Comparison of ENCODE assay signal across 8 mouse cellular contexts in the genomic region with DNA sequence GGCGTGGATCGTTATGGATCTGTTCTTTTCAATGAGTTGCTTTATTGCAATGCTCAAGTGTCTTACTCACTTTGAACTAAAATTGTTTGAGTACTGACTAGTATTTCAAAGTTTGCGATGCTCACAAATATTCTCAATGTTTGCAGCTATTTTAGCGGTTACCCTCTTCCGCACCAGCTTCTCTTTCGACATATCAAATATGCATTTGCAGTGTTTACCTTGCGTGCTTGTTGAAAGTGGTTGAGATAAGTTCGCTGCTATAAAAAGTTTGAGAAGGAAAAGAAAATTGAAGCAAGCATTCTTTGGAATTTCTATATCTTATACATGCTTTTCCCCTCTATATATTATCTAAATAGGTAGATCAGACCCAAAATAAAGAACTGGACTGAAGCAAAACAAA.
DNase-seq lines count a peak whose midpoint lies in the region; ATAC-seq and TF ChIP-seq lines count a peak whose summit lies in the region.

No protein-coding gene starts in this region.

- DNase-seq in left cerebral cortex, adult 2 months (ENCODE audit: extremely low spot score in 1 of 2, low spot score in 2 of 2), result no peak
- DNase-seq in left cerebral cortex, postnatal 25 days (ENCODE audit: low spot score in 2 of 2), result no peak
- no peak for DNase-seq in gastrocnemius, adult 2 months
- no peak for DNase-seq in left cerebral cortex, adult 8-10 months (ENCODE audit: low spot score in 2 of 2)

- H3K9me3 ChIP-seq in forebrain, embryonic 13.5 days (replicated peaks), result no peaks in the 10 kb centered on the region
- no peaks in the 10 kb centered on the region for H3K9me3 ChIP-seq in intestine, embryonic 16.5 days (ENCODE audit: control insufficient read depth, low read length)
- no peaks in the 10 kb centered on the region for H3K9me3 ChIP-seq in neural tube, embryonic 14.5 days (ENCODE audit: control insufficient read depth, low read length)

- H3K36me3 ChIP-seq in forebrain, embryonic 13.5 days (ENCODE audit: poor library complexity, severe bottlenecking), result no peaks in the 10 kb centered on the region
- no peaks in the 10 kb centered on the region for H3K36me3 ChIP-seq in intestine, embryonic 16.5 days (ENCODE audit: control insufficient read depth, insufficient read depth, low read length)
- H3K36me3 ChIP-seq in neural tube, embryonic 14.5 days (ENCODE audit: control insufficient read depth, insufficient read depth, low read length), result no peaks in the 10 kb centered on the region

- peak overlapping the region; percentile 41 for H3K4me3 ChIP-seq in left cerebral cortex, adult 2 months
- peak overlapping the region; percentile 37 for H3K4me3 ChIP-seq in forebrain, embryonic 13.5 days
- peak overlapping the region; percentile 25 for H3K4me3 ChIP-seq in intestine, embryonic 16.5 days (ENCODE audit: low read length)
- peak overlapping the region; percentile 35 for H3K4me3 ChIP-seq in neural tube, embryonic 14.5 days (ENCODE audit: low read depth, low read length)
- no peak overlapping the region for H3K4me3 ChIP-seq in gastrocnemius, adult 2 months

- ATAC-seq in forebrain, embryonic 13.5 days, result no peak
- ATAC-seq in intestine, embryonic 16.5 days, result no peak
- no peak for ATAC-seq in neural tube, embryonic 14.5 days (ENCODE audit: low read depth)
- no peak for ATAC-seq in activated CD4-positive, CD25-positive, alpha-beta regulatory T cell, adult 4 months

- H3K27me3 ChIP-seq in forebrain, embryonic 13.5 days, result no peaks in the 10 kb centered on the region
- no peaks in the 10 kb centered on the region for H3K27me3 ChIP-seq in intestine, embryonic 16.5 days (replicated peaks; ENCODE audit: control insufficient read depth, insufficient read depth, low read length)
- H3K27me3 ChIP-seq in neural tube, embryonic 14.5 days (ENCODE audit: control insufficient read depth, insufficient read depth, low read length), result no peaks in the 10 kb centered on the region

- no peak overlapping the region for H3K27ac ChIP-seq in left cerebral cortex, adult 2 months
- no peak overlapping the region for H3K27ac ChIP-seq in forebrain, embryonic 13.5 days
- H3K27ac ChIP-seq in intestine, embryonic 16.5 days (ENCODE audit: low read length), result no peak overlapping the region
- no peak overlapping the region for H3K27ac ChIP-seq in neural tube, embryonic 14.5 days (ENCODE audit: low read depth, low read length)
- H3K27ac ChIP-seq in gastrocnemius, adult 2 months, result no peak overlapping the region

- 0 out of 2 replicates have a peak, but pooled peaks cover 3% of the 10 kb centered on the region for H3K4me1 ChIP-seq in forebrain, embryonic 13.5 days
- H3K4me1 ChIP-seq in intestine, embryonic 16.5 days (ENCODE audit: control insufficient read depth, insufficient read depth, low read length), result no peaks in the 10 kb centered on the region
- no peaks in the 10 kb centered on the region for H3K4me1 ChIP-seq in neural tube, embryonic 14.5 days (ENCODE audit: control insufficient read depth, insufficient read depth, low read length)

- WGBS in forebrain, embryonic 13.5 days, result 65% methylated on average over 8 of the region's 8 CpGs
- 51% methylated on average over 8 of the region's 8 CpGs for WGBS in intestine, embryonic 16.5 days
- WGBS in neural tube, embryonic 14.5 days, result 70% methylated on average over 8 of the region's 8 CpGs

- TF ChIP-seq CTCF in left cerebral cortex, adult 2 months (IDR thresholded peaks at IDR 0.05), result no peak
- no peak for TF ChIP-seq CTCF in gastrocnemius, adult 2 months (IDR thresholded peaks at IDR 0.05)

- peak overlapping the region; percentile 62 for H3K4me2 ChIP-seq in forebrain, embryonic 13.5 days
- peak overlapping the region; percentile 56 for H3K4me2 ChIP-seq in intestine, embryonic 16.5 days (ENCODE audit: low read depth, low read length)
- H3K4me2 ChIP-seq in neural tube, embryonic 14.5 days (ENCODE audit: low read depth, low read length), result peak overlapping the region; percentile 71

- intact Hi-C loops in left cerebral cortex, adult 2 months (cut with DNase I), result no loop called here
- intact Hi-C loops in left cerebral cortex, postnatal 25 days (cut with DNase I), result no loop called here
- intact Hi-C loops in gastrocnemius, adult 2 months (cut with DNase I), result no loop called here

- peak overlapping the region; percentile 54; the same call in 1 of the 2 replicates for H3K9ac ChIP-seq in forebrain, embryonic 13.5 days
- 0 out of 2 replicates have a peak overlapping the region, but pooled peaks have one; percentile 0 for H3K9ac ChIP-seq in intestine, embryonic 16.5 days (ENCODE audit: low read depth, low read length)
- no peak overlapping the region for H3K9ac ChIP-seq in neural tube, embryonic 14.5 days (replicated peaks; ENCODE audit: low read depth, low read length)
